Mouse (Mus musculus): Measurements from ENCODE around the gene Dnhd1.

Dnhd1 gene

GRCm38 (mm10) chr7:105650639-105651435, at the start of gene Dnhd1:
Gene Dnhd1 (plus strand): TSS chr7:105650827.
- peak; percentile 84 for DNase-seq (ENCODE audit: low read depth)

- peak; percentile 56 for DNase-seq (ENCODE audit: low read depth)
These were observed 47.6 kb upstream of the Dnhd1 start for GRCm38 (mm10) chr7:105602860-105603623.

GRCm38 (mm10) chr7:105608467-105608866, 42.2 kb upstream of the Dnhd1 start:
- DNase-seq (ENCODE audit: low read depth), result no peak

GRCm38 (mm10) chr7:105611767-105612166, 38.9 kb upstream of the Dnhd1 start:
- no peak for DNase-seq (ENCODE audit: low read depth)

- DNase-seq (ENCODE audit: low read depth), result no peak
These were observed 36.2 kb upstream of the Dnhd1 start for GRCm38 (mm10) chr7:105614400-105614799.

GRCm38 (mm10) chr7:105615720-105616119, 34.9 kb upstream of the Dnhd1 start:
- DNase-seq (ENCODE audit: low read depth), result no peak

GRCm38 (mm10) chr7:105616561-105616960, 34.1 kb upstream of the Dnhd1 start:
- DNase-seq (ENCODE audit: low read depth), result no peak

- DNase-seq (ENCODE audit: low read depth), result no peak
These were observed 32.8 kb upstream of the Dnhd1 start for GRCm38 (mm10) chr7:105617810-105618209.

GRCm38 (mm10) chr7:105619701-105620100, 30.9 kb upstream of the Dnhd1 start:
- no peak for DNase-seq (ENCODE audit: low read depth)

- DNase-seq (ENCODE audit: low read depth), result no peak
These were observed 29.6 kb upstream of the Dnhd1 start for GRCm38 (mm10) chr7:105621053-105621452.

GRCm38 (mm10) chr7:105621646-105622292, 28.9 kb upstream of the Dnhd1 start:
- no peak for DNase-seq (ENCODE audit: low read depth)

- no peak for DNase-seq (ENCODE audit: low read depth)
These were observed 25.2 kb upstream of the Dnhd1 start for GRCm38 (mm10) chr7:105625397-105625796.

GRCm38 (mm10) chr7:105628633-105629032, 22.0 kb upstream of the Dnhd1 start:
- no peak for DNase-seq (ENCODE audit: low read depth)

GRCm38 (mm10) chr7:105632551-105632972, 18.1 kb upstream of the Dnhd1 start:
- DNase-seq (ENCODE audit: low read depth), result peak; percentile 21

GRCm38 (mm10) chr7:105633127-105633800, 17.4 kb upstream of the Dnhd1 start, which contains the start of gene Trim3:
Gene Trim3 (minus strand): TSS chr7:105633571.
- DNase-seq (ENCODE audit: low read depth), result peak; percentile 85

GRCm38 (mm10) chr7:105633801-105634135, 16.9 kb upstream of the Dnhd1 start:
- DNase-seq (ENCODE audit: low read depth), result no peak

- no peak for DNase-seq (ENCODE audit: low read depth)
These were observed 16.2 kb upstream of the Dnhd1 start for GRCm38 (mm10) chr7:105634272-105634920.

- DNase-seq (ENCODE audit: low read depth), result no peak
These were observed 14.9 kb upstream of the Dnhd1 start for GRCm38 (mm10) chr7:105635726-105636125.

- DNase-seq (ENCODE audit: low read depth), result no peak
These were observed 11.9 kb upstream of the Dnhd1 start for GRCm38 (mm10) chr7:105638776-105639175.

- no peak for DNase-seq (ENCODE audit: low read depth)
These were observed 11.3 kb upstream of the Dnhd1 start for GRCm38 (mm10) chr7:105639304-105639703.

- DNase-seq (ENCODE audit: low read depth), result no peak
These were observed 10.9 kb upstream of the Dnhd1 start, which contains the start of gene Timm10b for GRCm38 (mm10) chr7:105639756-105640155. Gene Timm10b (plus strand): TSS chr7:105640056.
